Mouse (Mus musculus): ENCODE results near the gene Dus2.

The Dus2 gene

DNA sequence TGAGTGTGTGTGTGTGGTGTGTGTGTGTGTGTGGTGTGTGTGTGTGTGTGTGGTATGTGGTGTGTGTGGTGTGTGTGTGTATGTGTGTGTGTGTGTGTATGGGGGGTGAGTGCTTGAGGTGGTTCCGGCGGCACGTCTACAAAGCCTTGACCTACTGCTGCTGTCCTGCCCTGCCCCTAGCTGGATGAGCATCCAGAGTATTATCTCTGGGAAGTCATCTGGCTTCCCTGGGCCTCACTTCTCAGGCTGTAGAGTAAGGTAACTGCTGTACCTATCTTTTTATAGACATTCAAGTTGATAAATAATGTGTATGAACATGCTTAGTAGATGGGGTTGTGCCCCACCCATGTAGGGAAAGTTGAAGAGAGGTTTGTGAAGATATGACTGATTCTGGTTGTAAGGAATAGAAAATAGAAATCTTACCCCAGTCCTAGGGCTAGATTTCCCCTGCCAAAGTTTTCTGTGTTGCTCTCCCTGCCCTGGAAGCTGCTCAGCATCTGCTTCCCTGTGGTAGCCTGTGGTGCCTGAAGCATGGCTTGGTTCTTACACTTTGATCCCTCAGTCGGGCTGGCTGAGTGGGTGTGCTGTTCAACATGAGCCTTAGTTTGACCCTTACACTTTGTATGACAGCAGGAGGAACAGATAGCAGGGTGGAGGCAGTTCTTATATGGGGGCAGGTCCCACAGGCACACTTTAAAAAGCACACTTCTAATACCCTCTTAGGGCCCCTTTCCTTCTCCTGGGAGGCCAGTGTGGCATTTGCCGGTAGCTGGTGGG is 56.9 kb downstream of the Dus2 start:
- DNase-seq: no peak

- DNase-seq: no peak
These were observed 58.7 kb downstream of the Dus2 start for GRCm38 (mm10) chr8:106049840-106050239.

DNA sequence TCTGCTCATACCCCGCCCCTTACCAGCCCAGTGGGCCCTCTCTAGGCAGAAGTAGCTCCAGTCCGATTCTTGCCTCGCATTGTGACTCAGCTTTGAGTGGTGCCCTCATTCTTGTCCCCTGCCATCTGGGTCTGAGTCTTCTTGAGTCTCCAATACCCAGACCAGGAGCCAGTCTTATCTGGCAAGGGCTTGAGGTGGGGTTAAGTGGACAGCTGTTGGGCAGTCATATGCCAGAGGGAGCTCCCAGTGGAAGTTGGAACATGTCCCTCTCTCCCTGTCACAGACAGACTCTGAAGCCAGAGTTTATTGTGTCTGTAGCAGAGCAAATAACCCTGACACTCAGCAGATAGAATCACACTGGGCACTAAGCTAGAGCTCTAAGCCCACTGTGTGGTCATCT is 59.9 kb downstream of the Dus2 start:
- DNase-seq: no peak

DNA sequence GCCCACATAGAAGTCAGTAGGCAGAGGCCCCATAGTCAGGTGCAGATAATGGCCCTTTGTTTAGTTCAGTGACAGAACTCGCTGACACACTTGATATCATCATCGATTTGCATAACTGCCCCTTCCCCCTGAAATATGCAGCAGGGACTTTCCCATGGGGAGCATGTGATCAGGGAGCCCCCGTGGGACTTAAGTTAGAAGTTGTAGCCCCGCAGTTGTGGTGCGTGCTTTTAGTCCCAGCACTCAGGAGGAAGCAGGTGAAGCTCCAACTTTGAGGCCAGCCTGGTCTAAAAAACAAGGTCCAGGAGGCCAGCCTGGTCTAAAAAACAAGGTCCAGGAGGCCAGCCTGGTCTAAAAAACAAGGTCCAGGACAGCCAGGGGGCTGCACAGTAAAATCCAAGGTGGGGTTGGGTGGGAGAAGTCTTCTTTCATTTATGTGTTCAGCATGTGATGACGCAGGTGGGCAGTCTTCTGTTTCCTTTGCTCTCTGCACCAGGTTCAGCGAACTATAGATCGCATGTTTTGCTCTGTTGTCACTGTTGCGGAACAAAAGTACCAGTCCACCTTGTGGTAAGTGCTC is 61.5 kb downstream of the Dus2 start:
- no peak for DNase-seq

GRCm38 (mm10) chr8:106054190-106054811 is 63.2 kb downstream of the Dus2 start:
- no peak for DNase-seq

GRCm38 (mm10) chr8:106055038-106055437 is 63.9 kb downstream of the Dus2 start:
- no peak for DNase-seq

- no peak for DNase-seq
These were observed 65.4 kb downstream of the Dus2 start for GRCm38 (mm10) chr8:106056455-106056982.

- DNase-seq: peak; percentile 95
These were observed 67.8 kb downstream of the Dus2 start, which contains the start of gene Nfatc3 for GRCm38 (mm10) chr8:106058731-106059612. TSS of gene Nfatc3 (plus strand) at chr8:106058840.

- DNase-seq: no peak
These were observed 68.7 kb downstream of the Dus2 start for GRCm38 (mm10) chr8:106059613-106060371.

DNA sequence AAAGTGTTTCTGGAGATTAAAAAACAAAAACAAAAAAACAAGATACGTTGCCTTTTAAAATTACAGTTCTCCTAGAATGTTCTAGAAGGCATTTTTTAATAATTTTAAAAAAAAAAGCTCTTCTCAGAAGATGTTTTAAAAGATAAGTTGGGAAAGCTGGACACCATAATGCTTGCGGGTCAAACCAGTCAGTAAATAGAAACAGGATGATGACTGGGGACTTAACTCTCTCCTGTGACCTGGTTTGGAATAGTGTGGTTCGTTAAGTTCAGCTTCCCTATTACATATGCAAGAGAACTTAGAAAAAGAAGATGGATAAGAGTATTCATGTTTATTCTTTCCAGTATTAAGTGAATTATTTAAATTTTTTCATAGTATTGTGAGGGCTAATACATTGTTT is 69.4 kb downstream of the Dus2 start:
- DNase-seq: no peak

GRCm38 (mm10) chr8:106061686-106062085 is 70.5 kb downstream of the Dus2 start:
- DNase-seq: no peak

DNA sequence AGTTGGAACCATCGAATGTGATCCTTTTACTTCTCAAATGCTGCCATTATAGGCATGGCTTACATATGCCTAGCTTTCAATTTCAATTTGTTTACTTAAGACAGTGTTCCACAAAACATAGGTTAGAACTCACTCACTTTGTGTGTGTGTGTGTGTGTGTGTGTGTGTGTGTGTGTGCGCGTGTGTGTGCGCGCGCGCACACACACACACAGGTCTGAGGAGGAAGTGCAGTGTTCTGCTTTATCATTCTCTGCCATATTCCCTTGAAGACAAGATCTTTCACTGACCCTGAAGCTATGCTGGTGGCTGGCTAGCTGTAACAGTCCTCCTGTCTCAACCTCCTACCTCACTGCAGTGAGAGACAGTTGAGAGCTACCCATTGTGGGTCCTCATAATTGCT is 71.9 kb downstream of the Dus2 start:
- no peak for DNase-seq

DNA sequence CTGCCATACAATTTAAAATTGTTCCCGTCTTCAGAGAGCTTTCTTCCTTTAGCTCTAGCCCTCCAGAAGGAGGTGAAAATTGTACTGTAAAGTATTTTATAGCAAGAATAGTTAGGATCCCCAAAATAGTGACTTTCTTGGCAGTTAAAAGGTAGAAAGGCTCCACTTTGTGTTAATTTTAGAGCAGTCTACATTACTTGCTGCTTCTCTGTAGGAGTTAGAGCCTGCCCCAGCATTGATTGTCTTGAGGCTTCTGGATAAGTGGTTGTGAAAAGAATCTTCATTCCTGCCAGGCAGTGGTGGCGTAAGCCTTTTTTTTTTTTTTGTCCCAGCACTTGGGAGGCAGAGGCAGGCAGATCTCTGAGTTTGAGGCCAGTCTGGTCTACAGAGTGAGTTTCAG is 75.6 kb downstream of the Dus2 start:
- DNase-seq: no peak

DNA sequence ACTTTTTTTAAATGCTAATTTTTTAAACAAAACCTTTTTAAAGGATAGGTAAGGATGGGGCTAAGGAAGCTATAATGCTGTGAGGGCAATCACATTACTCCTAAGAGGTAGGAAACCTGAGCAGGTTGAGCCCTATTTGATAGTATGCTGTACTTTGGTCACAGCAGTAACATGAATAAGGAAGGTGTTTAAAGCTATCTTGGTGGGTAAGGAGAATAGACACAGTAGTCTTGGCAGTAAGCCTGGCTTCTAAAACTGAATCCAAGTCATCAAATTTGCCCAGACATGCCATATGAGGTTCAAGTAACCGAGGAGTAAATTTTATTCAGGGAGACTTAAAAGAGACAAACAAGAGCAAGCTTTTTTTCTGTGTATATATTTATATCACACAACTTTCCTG is 78.4 kb downstream of the Dus2 start:
- DNase-seq: no peak

DNA sequence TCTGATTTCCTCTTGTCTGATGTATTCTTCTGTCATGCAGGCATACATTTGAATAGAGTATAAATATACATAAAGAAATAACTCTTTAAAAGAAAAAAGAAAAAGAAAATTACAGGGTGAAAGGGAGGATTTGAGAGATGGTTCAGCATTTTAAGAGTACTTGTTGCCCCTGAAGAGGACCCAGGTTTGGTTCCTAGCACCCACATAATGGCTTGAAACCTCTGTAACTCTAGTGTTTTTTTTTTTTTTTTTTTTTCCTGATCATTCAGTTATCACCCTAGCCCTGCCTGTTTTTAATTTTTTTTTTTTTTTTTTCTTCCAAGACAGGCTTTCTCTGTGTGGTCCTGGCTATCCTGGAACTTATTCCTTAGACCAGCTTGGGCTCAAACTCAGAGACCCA is 81.0 kb downstream of the Dus2 start:
- DNase-seq: no peak

DNA sequence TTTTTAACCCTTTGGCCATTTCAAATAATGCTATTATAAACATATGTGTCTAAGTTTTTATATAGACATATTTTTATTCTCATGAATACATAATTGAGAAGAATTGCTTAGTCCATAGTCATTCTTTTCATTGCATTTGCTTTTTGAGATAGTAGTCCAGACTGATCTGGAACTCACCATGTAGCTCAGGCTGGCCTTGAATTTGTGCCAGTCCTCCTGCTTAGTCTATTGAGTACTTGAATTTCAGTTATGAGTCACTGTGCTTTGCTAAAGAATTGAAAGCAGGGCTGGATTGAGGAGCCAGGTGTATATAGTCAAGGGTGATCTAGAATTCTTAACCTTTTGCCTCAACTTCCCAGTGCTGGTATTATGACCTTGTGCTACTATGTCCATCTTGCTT is 83.1 kb downstream of the Dus2 start:
- no peak for DNase-seq

- no peak for DNase-seq
These were observed 83.5 kb downstream of the Dus2 start for GRCm38 (mm10) chr8:106074659-106075058.

GRCm38 (mm10) chr8:106075161-106075862 is 84.2 kb downstream of the Dus2 start:
- no peak for DNase-seq

- DNase-seq: no peak
These were observed 84.7 kb downstream of the Dus2 start for GRCm38 (mm10) chr8:106075863-106076174.

DNA sequence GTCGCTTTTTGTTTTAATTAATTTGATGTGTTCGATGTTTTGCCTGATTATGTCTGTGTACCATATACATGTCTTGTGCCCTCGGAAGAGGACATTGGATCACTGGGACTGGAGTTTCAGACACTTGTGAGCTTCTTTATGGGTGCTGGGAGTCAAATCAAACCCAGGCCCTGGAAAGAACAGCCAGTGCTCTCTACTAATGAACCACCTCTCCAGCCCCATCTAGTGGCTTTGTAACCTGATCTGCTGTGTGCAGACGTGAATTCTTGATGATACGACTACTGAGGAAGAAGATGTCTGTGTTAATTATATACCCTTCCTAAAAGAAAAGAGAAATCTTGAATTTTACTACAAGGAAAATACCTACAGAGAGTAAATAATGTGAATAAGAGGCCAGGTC is 85.5 kb downstream of the Dus2 start:
- no peak for DNase-seq

GRCm38 (mm10) chr8:106077452-106078067 is 86.4 kb downstream of the Dus2 start:
- no peak for DNase-seq
